Mouse (Mus musculus): Measurements from ENCODE around the gene Irf9. TPM values are rescaled to one million over a fixed set of nuclear protein-coding genes. Genes with fewer than 3 reads are reported as not detected.

Gene Irf9
- polyA plus RNA-seq, 1 experiment from 2014 or later: 9.8 TPM

- no peak for ATAC-seq (ENCODE audit: insufficient number of reproducible peaks, insufficient read depth, low FRiP score, low read depth)
- WGBS: 71% methylated on average over 7 of the region's 7 CpGs
- no peak overlapping the region for H3K4me2 ChIP-seq (ENCODE audit: low read length)
- H3K36me3 ChIP-seq (ENCODE audit: control insufficient read depth, insufficient read depth, low read length): peaks cover 11% of the 10 kb centered on the region
- no peaks in the 10 kb centered on the region; a peak in 1 of 4 replicates for H3K4me1 ChIP-seq (ENCODE audit: control insufficient read depth in 2 of 2, insufficient read depth in 2 of 2, low read length in 2 of 2)
- no peak overlapping the region for H3K9ac ChIP-seq (ENCODE audit: low read length)
- H3K27ac ChIP-seq (replicated peaks in 1 of 2; ENCODE audit: control insufficient read depth in 1 of 2, insufficient read depth in 1 of 2, low read depth in 2 of 2, low read length in 2 of 2): no peak overlapping the region
- no peaks in the 10 kb centered on the region for H3K27me3 ChIP-seq (ENCODE audit: control insufficient read depth, insufficient read depth, low read length)
- H3K9me3 ChIP-seq (ENCODE audit: control insufficient read depth, low read length): no peaks in the 10 kb centered on the region
- no peak overlapping the region for H3K4me3 ChIP-seq (ENCODE audit: control insufficient read depth in 1 of 2, insufficient read depth in 1 of 2, low read depth in 1 of 2, low read length in 2 of 2)
These were observed 48.2 kb downstream of the Irf9 start for GRCm38 (mm10) chr14:55651528-55651927.

GRCm38 (mm10) chr14:55656935-55657334 is 53.6 kb downstream of the Irf9 start:
- H3K4me1 ChIP-seq (ENCODE audit: control insufficient read depth in 2 of 2, insufficient read depth in 2 of 2, low read length in 2 of 2): peaks cover 15 to 19% of the 10 kb centered on the region in 2 experiments; a peak in 3 of 4 replicates
- H3K4me2 ChIP-seq (ENCODE audit: low read length): peak overlapping the region; percentile 41
- ATAC-seq (ENCODE audit: insufficient number of reproducible peaks, insufficient read depth, low FRiP score, low read depth): 0 out of 2 replicates have a peak, but pooled peaks have one; percentile 64
- H3K27me3 ChIP-seq (ENCODE audit: control insufficient read depth, insufficient read depth, low read length): no peaks in the 10 kb centered on the region
- peak overlapping the region; percentile 22; the same call in 1 of the 2 replicates for H3K9ac ChIP-seq (ENCODE audit: low read length)
- H3K27ac ChIP-seq (replicated peaks in 1 of 2; ENCODE audit: control insufficient read depth in 1 of 2, insufficient read depth in 1 of 2, low read depth in 2 of 2, low read length in 2 of 2): peak overlapping the region; percentile 83 to 97
- no peaks in the 10 kb centered on the region for H3K9me3 ChIP-seq (ENCODE audit: control insufficient read depth, low read length)
- 41% methylated on average over 3 of the region's 3 CpGs for WGBS
- no peak overlapping the region for H3K4me3 ChIP-seq (ENCODE audit: control insufficient read depth in 1 of 2, insufficient read depth in 1 of 2, low read depth in 1 of 2, low read length in 2 of 2)
- H3K36me3 ChIP-seq (ENCODE audit: control insufficient read depth, insufficient read depth, low read length): peaks cover 24% of the 10 kb centered on the region

DNA sequence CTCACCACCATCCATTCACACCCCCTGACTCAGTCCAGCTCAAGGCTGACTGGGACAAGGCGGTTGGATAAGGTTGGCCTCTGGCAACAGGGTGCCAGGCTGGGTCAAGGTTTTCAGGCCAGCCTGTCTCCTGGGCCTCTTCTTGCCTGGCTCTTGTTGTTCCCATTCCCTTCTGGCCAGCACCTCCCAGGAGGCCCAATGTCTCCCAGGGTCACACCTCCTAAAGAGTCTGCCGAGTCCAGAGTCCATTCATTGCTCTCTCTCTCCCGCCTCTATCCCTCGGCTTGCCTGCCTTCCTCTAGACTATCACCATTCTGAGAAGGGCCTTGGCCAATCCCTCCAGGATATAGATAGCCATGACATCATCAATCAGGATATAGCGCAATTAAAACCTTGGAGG is 54.6 kb downstream of the Irf9 start:
- no peak for ATAC-seq (ENCODE audit: insufficient number of reproducible peaks, insufficient read depth, low FRiP score, low read depth)
- H3K9me3 ChIP-seq (ENCODE audit: control insufficient read depth, low read length): no peaks in the 10 kb centered on the region
- H3K27ac ChIP-seq (replicated peaks in 1 of 2; ENCODE audit: control insufficient read depth in 1 of 2, insufficient read depth in 1 of 2, low read depth in 2 of 2, low read length in 2 of 2): peak overlapping the region; percentile 68 to 83
- no peak overlapping the region for H3K9ac ChIP-seq (ENCODE audit: low read length)
- no peak overlapping the region for H3K4me3 ChIP-seq (ENCODE audit: control insufficient read depth in 1 of 2, insufficient read depth in 1 of 2, low read depth in 1 of 2, low read length in 2 of 2)
- H3K27me3 ChIP-seq (ENCODE audit: control insufficient read depth, insufficient read depth, low read length): no peaks in the 10 kb centered on the region
- H3K36me3 ChIP-seq (ENCODE audit: control insufficient read depth, insufficient read depth, low read length): peaks cover 35% of the 10 kb centered on the region
- WGBS: 72% methylated on average over 5 of the region's 5 CpGs
- H3K4me1 ChIP-seq (ENCODE audit: control insufficient read depth in 2 of 2, insufficient read depth in 2 of 2, low read length in 2 of 2): peaks cover 15 to 19% of the 10 kb centered on the region in 2 experiments; a peak in 3 of 4 replicates
- no peak overlapping the region for H3K4me2 ChIP-seq (ENCODE audit: low read length)

Other genes with a start within 250 kb of the Irf9 start
- gene Dhrs4, start 124.8 kb upstream of the Irf9 start, polyA plus RNA-seq (2014; fragmentation: Nextera tagmentation; extraction: Ambion mirVana): 43.4 and 54.1 TPM in 2 replicates
- 1.6 and 2.9 TPM in 2 replicates for gene Carmil3, start 112.9 kb upstream of the Irf9 start, polyA plus RNA-seq (2014; fragmentation: Nextera tagmentation; extraction: Ambion mirVana)
- gene Cpne6, start 93.1 kb upstream of the Irf9 start, polyA plus RNA-seq (2014; fragmentation: Nextera tagmentation; extraction: Ambion mirVana): 0.12 and 0.36 TPM in 2 replicates
- gene Nrl, start 78.6 kb upstream of the Irf9 start, polyA plus RNA-seq (2014; fragmentation: Nextera tagmentation; extraction: Ambion mirVana): not detected in 2 replicates
- gene Pck2, start 63.3 kb upstream of the Irf9 start, polyA plus RNA-seq (2014; fragmentation: Nextera tagmentation; extraction: Ambion mirVana): 35.1 TPM in 2 replicates
- 68.1 and 74.1 TPM in 2 replicates for gene Dcaf11, start 43.6 kb upstream of the Irf9 start, polyA plus RNA-seq (2014; fragmentation: Nextera tagmentation; extraction: Ambion mirVana)
- not detected in 2 replicates for gene A730061H03Rik, start 43.2 kb upstream of the Irf9 start, polyA plus RNA-seq (2014; fragmentation: Nextera tagmentation; extraction: Ambion mirVana)
- 97.6 and 102 TPM in 2 replicates for gene Fitm1, start 28.0 kb upstream of the Irf9 start, polyA plus RNA-seq (2014; fragmentation: Nextera tagmentation; extraction: Ambion mirVana)
- 224 and 250 TPM in 2 replicates for gene Psme1, start 25.4 kb upstream of the Irf9 start, polyA plus RNA-seq (2014; fragmentation: Nextera tagmentation; extraction: Ambion mirVana)
- 22.6 and 22.7 TPM in 2 replicates for gene Emc9, start 18.3 kb upstream of the Irf9 start, polyA plus RNA-seq (2014; fragmentation: Nextera tagmentation; extraction: Ambion mirVana)
- gene Psme2, start 12.5 kb upstream of the Irf9 start, polyA plus RNA-seq (2014; fragmentation: Nextera tagmentation; extraction: Ambion mirVana): 225 and 229 TPM in 2 replicates
- gene Rnf31, start 11.9 kb upstream of the Irf9 start, polyA plus RNA-seq (2014; fragmentation: Nextera tagmentation; extraction: Ambion mirVana): 12.7 and 13.1 TPM in 2 replicates
- 7.1 and 10.2 TPM in 2 replicates for gene Rec8, start 14.5 kb downstream of the Irf9 start, polyA plus RNA-seq (2014; fragmentation: Nextera tagmentation; extraction: Ambion mirVana)
- 65.7 and 68.4 TPM in 2 replicates for gene Ipo4, start 32.4 kb downstream of the Irf9 start, polyA plus RNA-seq (2014; fragmentation: Nextera tagmentation; extraction: Ambion mirVana)
- 1.8 and 2.5 TPM in 2 replicates for gene Gm49378, start 34.3 kb downstream of the Irf9 start, polyA plus RNA-seq (2014; fragmentation: Nextera tagmentation; extraction: Ambion mirVana)
- 86.6 and 90.0 TPM in 2 replicates for gene Tm9sf1, start 40.2 kb downstream of the Irf9 start, polyA plus RNA-seq (2014; fragmentation: Nextera tagmentation; extraction: Ambion mirVana)
- 0.35 and 0.46 TPM in 2 replicates for gene Tssk4, start 46.6 kb downstream of the Irf9 start, polyA plus RNA-seq (2014; fragmentation: Nextera tagmentation; extraction: Ambion mirVana)
- 99.2 and 100 TPM in 2 replicates for gene Mdp1, start 56.9 kb downstream of the Irf9 start, polyA plus RNA-seq (2014; fragmentation: Nextera tagmentation; extraction: Ambion mirVana)
- 40.6 and 40.9 TPM in 2 replicates for gene Gmpr2, start 68.4 kb downstream of the Irf9 start, polyA plus RNA-seq (2014; fragmentation: Nextera tagmentation; extraction: Ambion mirVana)
- 511 and 563 TPM in 2 replicates for gene Nedd8, start 68.6 kb downstream of the Irf9 start, polyA plus RNA-seq (2014; fragmentation: Nextera tagmentation; extraction: Ambion mirVana)
- 28.7 and 31.6 TPM in 2 replicates for gene Tinf2, start 78.2 kb downstream of the Irf9 start, polyA plus RNA-seq (2014; fragmentation: Nextera tagmentation; extraction: Ambion mirVana)
- 0.13 and 0.14 TPM in 2 replicates for gene Tgm1, start 110.4 kb downstream of the Irf9 start, polyA plus RNA-seq (2014; fragmentation: Nextera tagmentation; extraction: Ambion mirVana)
- gene Rabggta, start 118.7 kb downstream of the Irf9 start, polyA plus RNA-seq (2014; fragmentation: Nextera tagmentation; extraction: Ambion mirVana): 20.1 and 20.5 TPM in 2 replicates
- 59.8 and 70.6 TPM in 2 replicates for gene Dhrs1, start 142.1 kb downstream of the Irf9 start, polyA plus RNA-seq (2014; fragmentation: Nextera tagmentation; extraction: Ambion mirVana)
- gene Nop9, start 142.1 kb downstream of the Irf9 start, polyA plus RNA-seq (2014; fragmentation: Nextera tagmentation; extraction: Ambion mirVana): 21.3 and 25.2 TPM in 2 replicates
- 1.5 and 1.6 TPM in 2 replicates for gene Cideb, start 154.9 kb downstream of the Irf9 start, polyA plus RNA-seq (2014; fragmentation: Nextera tagmentation; extraction: Ambion mirVana)
- 0.24 and 0.27 TPM in 2 replicates for gene Ltb4r2, start 157.9 kb downstream of the Irf9 start, polyA plus RNA-seq (2014; fragmentation: Nextera tagmentation; extraction: Ambion mirVana)
- 0.28 and 0.62 TPM in 2 replicates for gene Ltb4r1, start 162.4 kb downstream of the Irf9 start, polyA plus RNA-seq (2014; fragmentation: Nextera tagmentation; extraction: Ambion mirVana)
- 14.8 and 17.7 TPM in 2 replicates for gene Adcy4, start 180.5 kb downstream of the Irf9 start, polyA plus RNA-seq (2014; fragmentation: Nextera tagmentation; extraction: Ambion mirVana)
- 13.6 and 16.1 TPM in 2 replicates for gene Ripk3, start 185.3 kb downstream of the Irf9 start, polyA plus RNA-seq (2014; fragmentation: Nextera tagmentation; extraction: Ambion mirVana)
- 7.6 and 11.0 TPM in 2 replicates for gene Nfatc4, start 219.6 kb downstream of the Irf9 start, polyA plus RNA-seq (2014; fragmentation: Nextera tagmentation; extraction: Ambion mirVana)